In genomic region chr1:184117586-184117985, GRCm38 (mm10) we compare ENCODE assay signal across 16 mouse cellular contexts.
A peak's percentile ranks its signal among the peaks of the same experiment; 100 is the strongest.
DNase-seq lines count a peak whose midpoint lies in the region; ATAC-seq lines count a peak whose summit lies in the region.
"Had no signal": no experiment of that assay in that cellular context is flagged by ENCODE, and none has a peak within 500 bp of the region (broad histone marks: within the 10 kb centered on the region; RNA-seq: fewer than 3 reads in every experiment).

No protein-coding gene starts in this region.

- WGBS in limb, embryonic 12.5 days = 47% methylated on average over 7 of the region's 7 CpGs
- WGBS in limb, embryonic 10.5 days = 84% methylated on average over 7 of the region's 7 CpGs
- WGBS in limb, embryonic 13.5 days = 26% methylated on average over 7 of the region's 7 CpGs

- DNase-seq in limb, embryonic 10.5 days (ENCODE audit: low spot score) = no peak
- DNase-seq in gastrocnemius, postnatal 25 days = peak; percentile 61
- DNase-seq in thymus, postnatal 4 days = peak; percentile 55
- DNase-seq in right cerebral cortex, postnatal 25 days = no peak
- no peak for DNase-seq in right cerebral cortex, postnatal 10 days (ENCODE audit: low spot score in 2 of 2)
- DNase-seq: cerebellum, adult 11 months; kidney, adult 2 months; kidney, postnatal 4 days; layer of hippocampus, postnatal 36 days; left cerebral cortex, postnatal 4 days; lung, adult 18-20 months; spleen, adult 18-20 months had no signal

- no peaks in the 10 kb centered on the region for H3K36me3 ChIP-seq in limb, embryonic 12.5 days
- H3K36me3 ChIP-seq in limb, embryonic 10.5 days = no peaks in the 10 kb centered on the region
- no peaks in the 10 kb centered on the region for H3K36me3 ChIP-seq in limb, embryonic 13.5 days
- H3K36me3 ChIP-seq: neural tube, embryonic 13.5 days had no signal

- H3K9me3 ChIP-seq in limb, embryonic 12.5 days = no peaks in the 10 kb centered on the region
- H3K9me3 ChIP-seq in limb, embryonic 10.5 days (replicated peaks) = no peaks in the 10 kb centered on the region
- no peaks in the 10 kb centered on the region for H3K9me3 ChIP-seq in limb, embryonic 13.5 days
- H3K9me3 ChIP-seq: neural tube, embryonic 13.5 days had no signal

- no peaks in the 10 kb centered on the region for H3K27me3 ChIP-seq in limb, embryonic 12.5 days
- no peaks in the 10 kb centered on the region for H3K27me3 ChIP-seq in limb, embryonic 10.5 days (ENCODE audit: low read depth, poor library complexity, severe bottlenecking)
- H3K27me3 ChIP-seq in limb, embryonic 13.5 days = no peaks in the 10 kb centered on the region
- H3K27me3 ChIP-seq: neural tube, embryonic 13.5 days had no signal

- no peak overlapping the region for H3K4me2 ChIP-seq in limb, embryonic 12.5 days
- H3K4me2 ChIP-seq in limb, embryonic 13.5 days (replicated peaks) = no peak overlapping the region
- H3K4me2 ChIP-seq: neural tube, embryonic 13.5 days had no signal

- no peak overlapping the region for H3K9ac ChIP-seq in limb, embryonic 12.5 days (replicated peaks)
- no peak overlapping the region for H3K9ac ChIP-seq in limb, embryonic 13.5 days
- H3K9ac ChIP-seq: neural tube, embryonic 13.5 days had no signal

- no peak overlapping the region for H3K4me3 ChIP-seq in limb, embryonic 12.5 days (replicated peaks)
- no peak overlapping the region for H3K4me3 ChIP-seq in limb, embryonic 10.5 days
- no peak overlapping the region for H3K4me3 ChIP-seq in limb, embryonic 13.5 days
- H3K4me3 ChIP-seq: megakaryocyte, embryonic 14.5 days; neural tube, embryonic 13.5 days had no signal

- 0 out of 2 replicates have a peak overlapping the region, but pooled peaks have one; percentile 45 for H3K27ac ChIP-seq in limb, embryonic 12.5 days
- H3K27ac ChIP-seq in limb, embryonic 10.5 days = no peak overlapping the region
- peak overlapping the region; percentile 23; the same call in 1 of the 2 replicates for H3K27ac ChIP-seq in limb, embryonic 13.5 days
- H3K27ac ChIP-seq: neural tube, embryonic 13.5 days had no signal

- peaks cover 7% of the 10 kb centered on the region; the same call in 1 of the 2 replicates for H3K4me1 ChIP-seq in limb, embryonic 12.5 days (replicated peaks)
- H3K4me1 ChIP-seq in limb, embryonic 10.5 days = no peaks in the 10 kb centered on the region
- H3K4me1 ChIP-seq in limb, embryonic 13.5 days = peaks cover 11% of the 10 kb centered on the region
- H3K4me1 ChIP-seq: neural tube, embryonic 13.5 days had no signal

- ATAC-seq in limb, embryonic 12.5 days (ENCODE audit: insufficient number of reproducible peaks, insufficient read depth, low FRiP score, low TSS enrichment, low read depth) = no peak
- no peak for ATAC-seq in limb, embryonic 13.5 days (ENCODE audit: low FRiP score, low read depth)

Comparison
In these comparisons a context has a peak if more than half of its experiments do, and no peak if none do; other contexts are left out.
1. DNase-seq: peak in gastrocnemius, postnatal 25 days (single experiment) and thymus, postnatal 4 days (single experiment); none in limb, embryonic 10.5 days (single experiment), right cerebral cortex, postnatal 25 days (single experiment) and right cerebral cortex, postnatal 10 days (0 of 2).